Comparison of ENCODE assay signal across 16 mouse cellular contexts in genomic region chr14:79519663-79519975, GRCm38 (mm10). TPM values are rescaled to one million over a fixed set of nuclear protein-coding genes. Genes with fewer than 3 reads are reported as not detected.
DNase-seq lines count a peak whose midpoint lies in the region; ATAC-seq and TF ChIP-seq lines count a peak whose summit lies in the region.
"Had no signal": no experiment of that assay in that cellular context is flagged by ENCODE, and none has a peak within 500 bp of the region (broad histone marks: within the 10 kb centered on the region; RNA-seq: fewer than 3 reads in every experiment).

No protein-coding gene starts in this region.

- WGBS in heart, embryonic 13.5 days = 56% methylated on average over 1 of the region's 1 CpGs
- 0% methylated on average over 1 of the region's 1 CpGs for WGBS in thymus, adult 2 months
- 46% methylated on average over 1 of the region's 1 CpGs for WGBS in intestine, postnatal 0 days
- 45% methylated on average over 1 of the region's 1 CpGs for WGBS in stomach, postnatal 0 days

- TF ChIP-seq EP300 in stomach, postnatal 0 days (optimal IDR thresholded peaks at IDR 0.05) = no peak

- ATAC-seq in heart, embryonic 13.5 days (ENCODE audit: extremely low read depth, insufficient number of reproducible peaks, low FRiP score, low TSS enrichment) = no peak
- ATAC-seq in intestine, postnatal 0 days = no peak
- no peak for ATAC-seq in stomach, postnatal 0 days (ENCODE audit: low FRiP score, low TSS enrichment)
- ATAC-seq: forebrain, embryonic 13.5 days had no signal

- DNase-seq in heart, adult 18-20 months = no peak
- peak; percentile 39 for DNase-seq in thymus, adult 2 months
- no peak for DNase-seq in thymus, postnatal 10 days (ENCODE audit: low spot score in 2 of 2)
- DNase-seq in stomach, postnatal 0 days (ENCODE audit: low spot score) = no peak
- no peak for DNase-seq in layer of hippocampus, adult 8-10 months (ENCODE audit: low spot score in 2 of 2)
- DNase-seq: adrenal gland, adult 8-10 months; cerebellum, postnatal 14 days; gastrocnemius, postnatal 25 days; kidney, adult 11 months; kidney, postnatal 4 days; right cerebral cortex, adult 18-20 months had no signal

- no peak for TF ChIP-seq CTCF in thymus, adult 2 months (IDR thresholded peaks at IDR 0.05; ENCODE audit: borderline replicate concordance, control insufficient read depth, extremely low read depth, insufficient read depth, low read length, poor library complexity)
- TF ChIP-seq CTCF in intestine, postnatal 0 days (IDR thresholded peaks at IDR 0.05; ENCODE audit: low read depth) = no peak
- TF ChIP-seq CTCF in stomach, postnatal 0 days (IDR thresholded peaks at IDR 0.05; ENCODE audit: low read depth) = no peak

- peaks cover 30% of the 10 kb centered on the region for H3K4me1 ChIP-seq in heart, embryonic 13.5 days
- peaks cover 13% of the 10 kb centered on the region for H3K4me1 ChIP-seq in thymus, adult 2 months (replicated peaks; ENCODE audit: control insufficient read depth, insufficient read depth, low read length)
- H3K4me1 ChIP-seq in intestine, postnatal 0 days (replicated peaks; ENCODE audit: control insufficient read depth, insufficient read depth, low read length) = 0 out of 2 replicates have a peak, but pooled peaks cover 6% of the 10 kb centered on the region
- H3K4me1 ChIP-seq in stomach, postnatal 0 days (replicated peaks; ENCODE audit: control insufficient read depth, insufficient read depth) = 0 out of 2 replicates have a peak, but pooled peaks cover 5% of the 10 kb centered on the region
- H3K4me1 ChIP-seq: embryonic facial prominence, embryonic 12.5 days had no signal

- H3K4me2 ChIP-seq in heart, embryonic 13.5 days = peak overlapping the region; percentile 5; the same call in 1 of the 2 replicates
- H3K4me2 ChIP-seq in intestine, postnatal 0 days (replicated peaks; ENCODE audit: low read depth) = peak overlapping the region; percentile 52
- H3K4me2 ChIP-seq in stomach, postnatal 0 days (replicated peaks; ENCODE audit: low read depth) = 0 out of 2 replicates have a peak overlapping the region, but pooled peaks have one; percentile 12
- H3K4me2 ChIP-seq: embryonic facial prominence, embryonic 12.5 days; forebrain, embryonic 13.5 days; limb, embryonic 13.5 days had no signal

- H3K36me3 ChIP-seq in heart, embryonic 13.5 days = no peaks in the 10 kb centered on the region
- H3K36me3 ChIP-seq in thymus, adult 2 months (ENCODE audit: control insufficient read depth, insufficient read depth, low read length) = no peaks in the 10 kb centered on the region
- 0 out of 2 replicates have a peak, but pooled peaks cover 4% of the 10 kb centered on the region for H3K36me3 ChIP-seq in intestine, postnatal 0 days (ENCODE audit: control insufficient read depth, insufficient read depth)
- H3K36me3 ChIP-seq in stomach, postnatal 0 days (ENCODE audit: control insufficient read depth, insufficient read depth, low read length) = no peaks in the 10 kb centered on the region
- H3K36me3 ChIP-seq: embryonic facial prominence, embryonic 12.5 days; limb, embryonic 13.5 days had no signal

- H3K4me3 ChIP-seq in heart, embryonic 13.5 days = no peak overlapping the region
- H3K4me3 ChIP-seq in thymus, adult 2 months (ENCODE audit: control insufficient read depth, insufficient read depth, low read length) = peak overlapping the region; percentile 72
- no peak overlapping the region for H3K4me3 ChIP-seq in intestine, postnatal 0 days (ENCODE audit: low read depth, low read length)
- no peak overlapping the region for H3K4me3 ChIP-seq in stomach, postnatal 0 days (ENCODE audit: low read depth, low read length)
- H3K4me3 ChIP-seq: embryonic facial prominence, embryonic 12.5 days; forebrain, embryonic 13.5 days; limb, embryonic 13.5 days had no signal

- no peak for TF ChIP-seq POLR2A in thymus, adult 2 months (IDR thresholded peaks at IDR 0.05; ENCODE audit: control insufficient read depth, extremely low read depth, insufficient read depth, low read length, poor library complexity)

- H3K9me3 ChIP-seq in heart, embryonic 13.5 days = no peaks in the 10 kb centered on the region
- H3K9me3 ChIP-seq in intestine, postnatal 0 days (ENCODE audit: control insufficient read depth) = no peaks in the 10 kb centered on the region
- H3K9me3 ChIP-seq in stomach, postnatal 0 days (ENCODE audit: control insufficient read depth, low read length) = no peaks in the 10 kb centered on the region
- H3K9me3 ChIP-seq: embryonic facial prominence, embryonic 12.5 days; forebrain, embryonic 13.5 days; limb, embryonic 13.5 days had no signal

- no peak overlapping the region for H3K27ac ChIP-seq in heart, embryonic 13.5 days (replicated peaks)
- H3K27ac ChIP-seq in thymus, adult 2 months (ENCODE audit: control insufficient read depth, insufficient read depth, low read length) = peak overlapping the region; percentile 98
- no peak overlapping the region for H3K27ac ChIP-seq in intestine, postnatal 0 days (ENCODE audit: low read depth, low read length)
- H3K27ac ChIP-seq in stomach, postnatal 0 days (replicated peaks) = 0 out of 2 replicates have a peak overlapping the region, but pooled peaks have one; percentile 13
- H3K27ac ChIP-seq: embryonic facial prominence, embryonic 12.5 days; forebrain, embryonic 13.5 days; limb, embryonic 13.5 days had no signal

- no peaks in the 10 kb centered on the region for H3K27me3 ChIP-seq in heart, embryonic 13.5 days (replicated peaks)
- no peaks in the 10 kb centered on the region for H3K27me3 ChIP-seq in thymus, adult 2 months (ENCODE audit: control insufficient read depth, insufficient read depth, low read length)
- H3K27me3 ChIP-seq in intestine, postnatal 0 days (replicated peaks; ENCODE audit: control insufficient read depth, insufficient read depth, low read length) = no peaks in the 10 kb centered on the region
- no peaks in the 10 kb centered on the region for H3K27me3 ChIP-seq in stomach, postnatal 0 days (ENCODE audit: control insufficient read depth, insufficient read depth, low read length)
- H3K27me3 ChIP-seq: embryonic facial prominence, embryonic 12.5 days; forebrain, embryonic 13.5 days; limb, embryonic 13.5 days had no signal

- no peak overlapping the region for H3K9ac ChIP-seq in heart, embryonic 13.5 days
- no peak overlapping the region for H3K9ac ChIP-seq in intestine, postnatal 0 days (ENCODE audit: low read depth, low read length)
- no peak overlapping the region for H3K9ac ChIP-seq in stomach, postnatal 0 days (ENCODE audit: low read length)
- H3K9ac ChIP-seq: embryonic facial prominence, embryonic 12.5 days; forebrain, embryonic 13.5 days; limb, embryonic 13.5 days had no signal

RNA-seq across cellular contexts. Expression of gene Wbp4, which starts 38.3 kb away (rescaled TPM):
- polyA plus RNA-seq in heart, embryonic 13.5 days (2015; fragmentation: Nextera tagmentation; extraction: Ambion mirVana) = 24.5 and 26.4 TPM in 2 replicates
- total RNA-seq in heart, adult 18-20 months (2021) = 10 to 100 TPM; 20.5 to 21.7 TPM
- polyA plus RNA-seq in thymus, adult 2 months (2012; rRNA removed) = 7.3 TPM in 2 replicates
- polyA plus RNA-seq in intestine, postnatal 0 days (2015; fragmentation: Nextera tagmentation; extraction: Ambion mirVana) = 29.8 and 31.0 TPM in 2 replicates
- 28.8 and 31.0 TPM in 2 replicates for polyA plus RNA-seq in stomach, postnatal 0 days (2015; fragmentation: Nextera tagmentation; extraction: Ambion mirVana)
- 10 to 100 TPM; 47.9 to 53.4 (median 48.8) TPM for total RNA-seq in layer of hippocampus, adult 8-10 months (2022)

RNA-seq across cellular contexts. Expression of gene Elf1, which starts 38.6 kb away (rescaled TPM):
- polyA plus RNA-seq in heart, embryonic 13.5 days (2015; fragmentation: Nextera tagmentation; extraction: Ambion mirVana) = 7.2 and 8.0 TPM in 2 replicates
- 10 to 100 TPM; 12.4 to 15.0 TPM for total RNA-seq in heart, adult 18-20 months (2021)
- polyA plus RNA-seq in thymus, adult 2 months (2012; rRNA removed) = 71.4 and 75.9 TPM in 2 replicates
- 19.2 and 20.0 TPM in 2 replicates for polyA plus RNA-seq in intestine, postnatal 0 days (2015; fragmentation: Nextera tagmentation; extraction: Ambion mirVana)
- 18.7 and 19.3 TPM in 2 replicates for polyA plus RNA-seq in stomach, postnatal 0 days (2015; fragmentation: Nextera tagmentation; extraction: Ambion mirVana)
- 1 to 10 TPM; 4.2 to 7.9 (median 6.2) TPM for total RNA-seq in layer of hippocampus, adult 8-10 months (2022)

Comparison
In these comparisons a context has a peak if more than half of its experiments do, and no peak if none do; other contexts are left out.
1. H3K27ac ChIP-seq: peak in thymus, adult 2 months (single experiment) and stomach, postnatal 0 days (single experiment); none in heart, embryonic 13.5 days (single experiment) and intestine, postnatal 0 days (single experiment).
2. Peak in every context shown above with its lines, with median percentiles within 50 percentile points of each other: H3K4me2 ChIP-seq.